Comparison of ENCODE assay signal across 7 mouse cellular contexts in the genomic region with DNA sequence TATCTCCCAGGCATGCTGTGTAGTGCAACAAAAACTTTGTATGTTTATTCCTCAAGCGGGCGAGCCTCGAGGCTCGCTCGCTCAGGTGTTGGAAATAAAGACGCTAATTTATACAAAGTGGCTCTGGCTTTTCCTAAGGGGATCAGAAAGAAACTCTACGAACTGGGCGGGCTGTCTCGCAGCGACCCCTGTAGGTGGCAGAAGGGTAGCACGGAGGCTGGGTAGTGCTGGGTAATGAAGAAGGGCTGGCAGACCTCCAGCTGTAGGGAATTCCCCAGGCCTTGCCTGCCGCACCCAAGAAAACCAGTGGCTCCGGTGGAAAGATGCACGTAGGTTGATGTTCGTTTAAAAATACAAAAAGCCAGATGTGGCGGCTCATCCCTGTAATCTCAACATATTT. TPM values are rescaled to one million over a fixed set of nuclear protein-coding genes. Genes with fewer than 3 reads are reported as not detected.
DNase-seq lines count a peak whose midpoint lies in the region; TF ChIP-seq lines count a peak whose summit lies in the region.

No protein-coding gene starts in this region.

- H3K27ac ChIP-seq in liver, adult 2 months (replicated peaks; ENCODE audit: insufficient read depth, low read depth, low read length): no peak overlapping the region

- no peak overlapping the region for H3K9ac ChIP-seq in liver, adult 2 months (ENCODE audit: low read depth, low read length)

- no peak for TF ChIP-seq POLR2A in liver, adult 2 months (IDR thresholded peaks at IDR 0.05; ENCODE audit: extremely low read depth, insufficient read depth, low read length)

- no peaks in the 10 kb centered on the region for H3K4me1 ChIP-seq in liver, adult 2 months (ENCODE audit: control insufficient read depth, insufficient read depth, low read length)

- 11% methylated on average over 16 of the region's 16 CpGs for WGBS in liver, adult 2 months

- peak; percentile 38 for TF ChIP-seq CTCF in liver, adult 2 months (IDR thresholded peaks at IDR 0.05; ENCODE audit: low read depth, low read length)

- no peak overlapping the region for H3K4me3 ChIP-seq in liver, adult 2 months (ENCODE audit: insufficient read depth, low read depth, low read length)

- peak; percentile 33 for DNase-seq in ovary, postnatal 36 days (ENCODE audit: low spot score)
- no peak for DNase-seq in ovary, postnatal 10 days (ENCODE audit: low spot score)
- peak; percentile 65 for DNase-seq in R1 (ENCODE audit: low read depth, low spot score)
- peak; percentile 70 for DNase-seq in embryo, embryonic 10 days (ENCODE audit: low spot score)
- peak; percentile 20 for DNase-seq in hindlimb bud, embryonic 11.5 days (ENCODE audit: extremely low spot score, low read depth, low spot score)
- DNase-seq in liver, adult 2 months (ENCODE audit: extremely low read depth, low read depth, low spot score): no peak
- peak; percentile 53 for DNase-seq in retina, postnatal 7 days (ENCODE audit: low read depth, low spot score)

- no peaks in the 10 kb centered on the region for H3K36me3 ChIP-seq in liver, adult 2 months (ENCODE audit: control insufficient read depth, insufficient read depth, low read length)

- no peaks in the 10 kb centered on the region for H3K79me2 ChIP-seq in liver, adult 2 months (ENCODE audit: control insufficient read depth, insufficient read depth, low read length)

- H3K27me3 ChIP-seq in liver, adult 2 months (ENCODE audit: control insufficient read depth, insufficient read depth, low read length): peaks cover 7% of the 10 kb centered on the region; the same call in 1 of the 2 replicates

RNA-seq across cellular contexts. Expression of a gene that starts 2.7 kb away (rescaled TPM):
- not detected in 2 replicates for total RNA-seq in liver, adult 2 months (2014; rRNA removed)
- not detected in 2 replicates for polyA plus RNA-seq in liver, adult 2 months (2012; rRNA removed)

RNA-seq across cellular contexts. Expression of a gene that starts 17.3 kb away (rescaled TPM):
- total RNA-seq in liver, adult 2 months (2014; rRNA removed): under 0.01 and 0.07 TPM in 2 replicates
- polyA plus RNA-seq in liver, adult 2 months (2012; rRNA removed): not detected in 2 replicates

Comparison
In these comparisons a context has a peak if more than half of its experiments do, and no peak if none do; other contexts are left out.
1. DNase-seq: peak in ovary, postnatal 36 days (single experiment), R1 (single experiment), embryo, embryonic 10 days (single experiment), hindlimb bud, embryonic 11.5 days (single experiment) and retina, postnatal 7 days (single experiment); none in ovary, postnatal 10 days (single experiment) and liver, adult 2 months (single experiment).